Mouse (Mus musculus): Measurements from ENCODE around the gene Efna5. TPM values are rescaled to one million over a fixed set of nuclear protein-coding genes. Genes with fewer than 3 reads are reported as not detected.
A peak's percentile ranks its signal among the peaks of the same experiment; 100 is the strongest.

Efna5 gene
- polyA plus RNA-seq, 1 experiment from 2014 or later, result 59.7 TPM

- Histone ChIP-seq H3K9ac (ENCODE audit: low read depth, low read length) (no peak overlapping the region), H3K4me3 (ENCODE audit: low read depth, low read length) (no peak overlapping the region), H3K9me3 (replicated peaks; ENCODE audit: control insufficient read depth, low read length, poor library complexity, severe bottlenecking) (no peaks in the 10 kb centered on the region), H3K4me2 (ENCODE audit: low read length) (no peak overlapping the region), H3K27ac (ENCODE audit: low read length) (no peak overlapping the region), H3K36me3 (ENCODE audit: control insufficient read depth, insufficient read depth, low read length) (no peaks in the 10 kb centered on the region), H3K27me3 (ENCODE audit: control insufficient read depth, insufficient read depth, low read depth, low read length) (no peaks in the 10 kb centered on the region), H3K4me1 (ENCODE audit: control insufficient read depth, insufficient read depth, low read length) (peaks cover 6% of the 10 kb centered on the region)
- WGBS, result 29% methylated on average over 5 of the region's 5 CpGs
- no peak for ATAC-seq
Observed at GRCm38 (mm10) chr17:62844329-62844728, 36.8 kb downstream of the Efna5 start.

- Histone ChIP-seq H3K36me3 (ENCODE audit: control insufficient read depth, insufficient read depth, low read length) (no peaks in the 10 kb centered on the region), H3K9ac (ENCODE audit: low read depth, low read length) (no peak overlapping the region), H3K4me3 (ENCODE audit: low read depth, low read length) (no peak overlapping the region), H3K4me2 (ENCODE audit: low read length) (no peak overlapping the region), H3K4me1 (ENCODE audit: control insufficient read depth, insufficient read depth, low read length) (0 out of 2 replicates have a peak, but pooled peaks cover under 1% of the 10 kb centered on the region), H3K27ac (ENCODE audit: low read length) (no peak overlapping the region), H3K27me3 (ENCODE audit: control insufficient read depth, insufficient read depth, low read depth, low read length) (no peaks in the 10 kb centered on the region), H3K9me3 (replicated peaks; ENCODE audit: control insufficient read depth, low read length, poor library complexity, severe bottlenecking) (no peaks in the 10 kb centered on the region)
- no peak for ATAC-seq
- 33% methylated on average over 7 of the region's 7 CpGs for WGBS
Observed at GRCm38 (mm10) chr17:62837336-62837735, 43.8 kb downstream of the Efna5 start.

GRCm38 (mm10) chr17:62836598-62837106 is 44.5 kb downstream of the Efna5 start:
- Histone ChIP-seq H3K27ac (ENCODE audit: low read length) (no peak overlapping the region), H3K4me1 (ENCODE audit: control insufficient read depth, insufficient read depth, low read length) (peaks cover 3% of the 10 kb centered on the region; the same call in 1 of the 2 replicates), H3K4me2 (ENCODE audit: low read length) (no peak overlapping the region), H3K36me3 (ENCODE audit: control insufficient read depth, insufficient read depth, low read length) (no peaks in the 10 kb centered on the region), H3K9ac (ENCODE audit: low read depth, low read length) (no peak overlapping the region), H3K9me3 (replicated peaks; ENCODE audit: control insufficient read depth, low read length, poor library complexity, severe bottlenecking) (no peaks in the 10 kb centered on the region), H3K4me3 (ENCODE audit: low read depth, low read length) (no peak overlapping the region), H3K27me3 (ENCODE audit: control insufficient read depth, insufficient read depth, low read depth, low read length) (no peaks in the 10 kb centered on the region)
- no peak for ATAC-seq
- WGBS, result 80% methylated on average over 6 of the region's 6 CpGs

GRCm38 (mm10) chr17:62832550-62833127 is 48.5 kb downstream of the Efna5 start:
- Histone ChIP-seq H3K9me3 (replicated peaks; ENCODE audit: control insufficient read depth, low read length, poor library complexity, severe bottlenecking) (no peaks in the 10 kb centered on the region), H3K4me3 (ENCODE audit: low read depth, low read length) (no peak overlapping the region), H3K27me3 (ENCODE audit: control insufficient read depth, insufficient read depth, low read depth, low read length) (no peaks in the 10 kb centered on the region), H3K4me1 (ENCODE audit: control insufficient read depth, insufficient read depth, low read length) (peaks cover 18% of the 10 kb centered on the region), H3K9ac (ENCODE audit: low read depth, low read length) (no peak overlapping the region), H3K27ac (ENCODE audit: low read length) (peak overlapping the region; percentile 29; the same call in 1 of the 2 replicates), H3K4me2 (ENCODE audit: low read length) (peak overlapping the region; percentile 15; the same call in 1 of the 2 replicates), H3K36me3 (ENCODE audit: control insufficient read depth, insufficient read depth, low read length) (no peaks in the 10 kb centered on the region)
- ATAC-seq, result 0 out of 2 replicates have a peak, but pooled peaks have one; percentile 37
- WGBS, result 61% methylated on average over 16 of the region's 16 CpGs

GRCm38 (mm10) chr17:62827549-62827948 is 53.6 kb downstream of the Efna5 start:
- no peak overlapping the region for H3K4me2 ChIP-seq (ENCODE audit: low read length)
- H3K4me1 ChIP-seq (ENCODE audit: control insufficient read depth, insufficient read depth, low read length), result peaks cover 22% of the 10 kb centered on the region
- no peak overlapping the region for H3K9ac ChIP-seq (ENCODE audit: low read depth, low read length)
- no peaks in the 10 kb centered on the region for H3K27me3 ChIP-seq (ENCODE audit: control insufficient read depth, insufficient read depth, low read depth, low read length)
- H3K4me3 ChIP-seq (ENCODE audit: low read depth, low read length), result no peak overlapping the region
- H3K27ac ChIP-seq (ENCODE audit: low read length), result no peak overlapping the region
- ATAC-seq, result no peak
- H3K9me3 ChIP-seq (replicated peaks; ENCODE audit: control insufficient read depth, low read length, poor library complexity, severe bottlenecking), result no peaks in the 10 kb centered on the region
- 52% methylated on average over 6 of the region's 6 CpGs for WGBS
- H3K36me3 ChIP-seq (ENCODE audit: control insufficient read depth, insufficient read depth, low read length), result no peaks in the 10 kb centered on the region

- H3K4me1 ChIP-seq (ENCODE audit: control insufficient read depth, insufficient read depth, low read length), result peaks cover 25% of the 10 kb centered on the region
- peak overlapping the region; percentile 28 for H3K4me2 ChIP-seq (ENCODE audit: low read length)
- no peak overlapping the region for H3K4me3 ChIP-seq (ENCODE audit: low read depth, low read length)
- peak overlapping the region; percentile 33; the same call in 1 of the 2 replicates for H3K27ac ChIP-seq (ENCODE audit: low read length)
- WGBS, result 71% methylated on average over 11 of the region's 11 CpGs
- no peak for ATAC-seq
- H3K36me3 ChIP-seq (ENCODE audit: control insufficient read depth, insufficient read depth, low read length), result no peaks in the 10 kb centered on the region
- no peak overlapping the region for H3K9ac ChIP-seq (ENCODE audit: low read depth, low read length)
- no peaks in the 10 kb centered on the region for H3K9me3 ChIP-seq (replicated peaks; ENCODE audit: control insufficient read depth, low read length, poor library complexity, severe bottlenecking)
- no peaks in the 10 kb centered on the region for H3K27me3 ChIP-seq (ENCODE audit: control insufficient read depth, insufficient read depth, low read depth, low read length)
Observed at GRCm38 (mm10) chr17:62821219-62821618, 59.9 kb downstream of the Efna5 start.

GRCm38 (mm10) chr17:62819931-62820330 is 61.2 kb downstream of the Efna5 start:
- no peaks in the 10 kb centered on the region for H3K36me3 ChIP-seq (ENCODE audit: control insufficient read depth, insufficient read depth, low read length)
- no peak overlapping the region for H3K27ac ChIP-seq (ENCODE audit: low read length)
- no peak overlapping the region for H3K9ac ChIP-seq (ENCODE audit: low read depth, low read length)
- 79% methylated on average over 5 of the region's 5 CpGs for WGBS
- peaks cover 26% of the 10 kb centered on the region for H3K4me1 ChIP-seq (ENCODE audit: control insufficient read depth, insufficient read depth, low read length)
- no peaks in the 10 kb centered on the region for H3K9me3 ChIP-seq (replicated peaks; ENCODE audit: control insufficient read depth, low read length, poor library complexity, severe bottlenecking)
- ATAC-seq, result no peak
- 0 out of 2 replicates have a peak overlapping the region, but pooled peaks have one; percentile 6 for H3K4me2 ChIP-seq (ENCODE audit: low read length)
- H3K27me3 ChIP-seq (ENCODE audit: control insufficient read depth, insufficient read depth, low read depth, low read length), result no peaks in the 10 kb centered on the region
- no peak overlapping the region for H3K4me3 ChIP-seq (ENCODE audit: low read depth, low read length)

GRCm38 (mm10) chr17:62818821-62819220 is 62.3 kb downstream of the Efna5 start:
- H3K9ac ChIP-seq (ENCODE audit: low read depth, low read length), result peak overlapping the region; percentile 30; the same call in 1 of the 2 replicates
- peaks cover 24% of the 10 kb centered on the region for H3K4me1 ChIP-seq (ENCODE audit: control insufficient read depth, insufficient read depth, low read length)
- ATAC-seq, result no peak
- no peak overlapping the region; the same call in 1 of the 2 replicates for H3K4me3 ChIP-seq (ENCODE audit: low read depth, low read length)
- no peaks in the 10 kb centered on the region for H3K27me3 ChIP-seq (ENCODE audit: control insufficient read depth, insufficient read depth, low read depth, low read length)
- 6% methylated on average over 8 of the region's 8 CpGs for WGBS
- H3K27ac ChIP-seq (ENCODE audit: low read length), result peak overlapping the region; percentile 54
- H3K36me3 ChIP-seq (ENCODE audit: control insufficient read depth, insufficient read depth, low read length), result no peaks in the 10 kb centered on the region
- H3K4me2 ChIP-seq (ENCODE audit: low read length), result peak overlapping the region; percentile 42
- H3K9me3 ChIP-seq (replicated peaks; ENCODE audit: control insufficient read depth, low read length, poor library complexity, severe bottlenecking), result no peaks in the 10 kb centered on the region

- H3K9ac ChIP-seq (ENCODE audit: low read depth, low read length), result no peak overlapping the region
- no peaks in the 10 kb centered on the region for H3K27me3 ChIP-seq (ENCODE audit: control insufficient read depth, insufficient read depth, low read depth, low read length)
- no peak for ATAC-seq
- peaks cover 24% of the 10 kb centered on the region for H3K4me1 ChIP-seq (ENCODE audit: control insufficient read depth, insufficient read depth, low read length)
- H3K9me3 ChIP-seq (replicated peaks; ENCODE audit: control insufficient read depth, low read length, poor library complexity, severe bottlenecking), result no peaks in the 10 kb centered on the region
- H3K36me3 ChIP-seq (ENCODE audit: control insufficient read depth, insufficient read depth, low read length), result no peaks in the 10 kb centered on the region
- peak overlapping the region; percentile 42 for H3K4me2 ChIP-seq (ENCODE audit: low read length)
- no peak overlapping the region for H3K4me3 ChIP-seq (ENCODE audit: low read depth, low read length)
- WGBS, result 40% methylated on average over 2 of the region's 2 CpGs
- H3K27ac ChIP-seq (ENCODE audit: low read length), result no peak overlapping the region; the same call in 1 of the 2 replicates
Observed at GRCm38 (mm10) chr17:62818337-62818736, 62.8 kb downstream of the Efna5 start.
